Mouse (Mus musculus): ENCODE results near the gene Isg15. TPM values are rescaled to one million over a fixed set of nuclear protein-coding genes. Genes with fewer than 3 reads are reported as not detected.

Isg15 gene
- not detected for polyA plus RNA-seq (2014; fragmentation: Illumina TruSeq; extraction: RNeasy Lipid Tissue Mini Kit (QIAGEN cat#74804); ENCODE audit: low read depth, low replicate concordance)

GRCm38 (mm10) chr4:156200623-156201475, at the start of gene Isg15:
Gene Isg15, minus strand, starts transcription at chr4:156200818.

GRCm38 (mm10) chr4:156235808-156236533, 35.4 kb upstream of the Isg15 start, which contains the start of gene Noc2l:
Gene Noc2l, plus strand, starts transcription at chr4:156236010.

GRCm38 (mm10) chr4:156234701-156235213, 34.1 kb upstream of the Isg15 start, which contains the start of gene Plekhn1:
Gene Plekhn1, minus strand, starts transcription at chr4:156234857.

GRCm38 (mm10) chr4:156215649-156216048, 15.0 kb upstream of the Isg15 start, which contains the start of gene Perm1:
Gene Perm1, plus strand, starts transcription at chr4:156215868.

GRCm38 (mm10) chr4:156203001-156203412, 2.4 kb upstream of the Isg15 start, which contains the start of gene AW011738:
Gene AW011738, plus strand, starts transcription at chr4:156203304.

GRCm38 (mm10) chr4:156197131-156197828, 3.3 kb downstream of the Isg15 start, which contains the start of gene Agrn:
Gene Agrn, minus strand, starts transcription at chr4:156197488.

Other genes with a start within 250 kb of the Isg15 start
- gene C1qtnf12, start 238.5 kb downstream of the Isg15 start, polyA plus RNA-seq (2014; fragmentation: Illumina TruSeq; extraction: RNeasy Lipid Tissue Mini Kit (QIAGEN cat#74804); ENCODE audit: low read depth, low replicate concordance) = 8.9 TPM
- 1.7 TPM for gene B3galt6, start 208.2 kb downstream of the Isg15 start, polyA plus RNA-seq (2014; fragmentation: Illumina TruSeq; extraction: RNeasy Lipid Tissue Mini Kit (QIAGEN cat#74804); ENCODE audit: low read depth, low replicate concordance)
- 97.4 TPM for gene Sdf4, start 207.9 kb downstream of the Isg15 start, polyA plus RNA-seq (2014; fragmentation: Illumina TruSeq; extraction: RNeasy Lipid Tissue Mini Kit (QIAGEN cat#74804); ENCODE audit: low read depth, low replicate concordance)
- not detected for gene Tnfrsf4, start 187.0 kb downstream of the Isg15 start, polyA plus RNA-seq (2014; fragmentation: Illumina TruSeq; extraction: RNeasy Lipid Tissue Mini Kit (QIAGEN cat#74804); ENCODE audit: low read depth, low replicate concordance)
- not detected for gene Tnfrsf18, start 174.7 kb downstream of the Isg15 start, polyA plus RNA-seq (2014; fragmentation: Illumina TruSeq; extraction: RNeasy Lipid Tissue Mini Kit (QIAGEN cat#74804); ENCODE audit: low read depth, low replicate concordance)
- gene Ttll10, start 141.4 kb downstream of the Isg15 start, polyA plus RNA-seq (2014; fragmentation: Illumina TruSeq; extraction: RNeasy Lipid Tissue Mini Kit (QIAGEN cat#74804); ENCODE audit: low read depth, low replicate concordance) = 25.6 TPM
- 17.1 TPM for gene 9430015G10Rik, start 90.8 kb downstream of the Isg15 start, polyA plus RNA-seq (2014; fragmentation: Illumina TruSeq; extraction: RNeasy Lipid Tissue Mini Kit (QIAGEN cat#74804); ENCODE audit: low read depth, low replicate concordance)
- gene Rnf223, start 70.3 kb downstream of the Isg15 start, polyA plus RNA-seq (2014; fragmentation: Illumina TruSeq; extraction: RNeasy Lipid Tissue Mini Kit (QIAGEN cat#74804); ENCODE audit: low read depth, low replicate concordance) = not detected
- 1.8 TPM for gene Agrn, start 3.3 kb downstream of the Isg15 start, polyA plus RNA-seq (2014; fragmentation: Illumina TruSeq; extraction: RNeasy Lipid Tissue Mini Kit (QIAGEN cat#74804); ENCODE audit: low read depth, low replicate concordance)
- 0.14 TPM for gene AW011738, start 2.5 kb upstream of the Isg15 start, polyA plus RNA-seq (2014; fragmentation: Illumina TruSeq; extraction: RNeasy Lipid Tissue Mini Kit (QIAGEN cat#74804); ENCODE audit: low read depth, low replicate concordance)
- not detected for gene Perm1, start 15.1 kb upstream of the Isg15 start, polyA plus RNA-seq (2014; fragmentation: Illumina TruSeq; extraction: RNeasy Lipid Tissue Mini Kit (QIAGEN cat#74804); ENCODE audit: low read depth, low replicate concordance)
- gene Plekhn1, start 34.0 kb upstream of the Isg15 start, polyA plus RNA-seq (2014; fragmentation: Illumina TruSeq; extraction: RNeasy Lipid Tissue Mini Kit (QIAGEN cat#74804); ENCODE audit: low read depth, low replicate concordance) = 2.6 TPM
- 2.2 TPM for gene Noc2l, start 35.2 kb upstream of the Isg15 start, polyA plus RNA-seq (2014; fragmentation: Illumina TruSeq; extraction: RNeasy Lipid Tissue Mini Kit (QIAGEN cat#74804); ENCODE audit: low read depth, low replicate concordance)
- gene Samd11, start 54.8 kb upstream of the Isg15 start, polyA plus RNA-seq (2014; fragmentation: Illumina TruSeq; extraction: RNeasy Lipid Tissue Mini Kit (QIAGEN cat#74804); ENCODE audit: low read depth, low replicate concordance) = 0.17 TPM
- 0.77 TPM for gene Vmn2r-ps159, start 130.3 kb upstream of the Isg15 start, polyA plus RNA-seq (2014; fragmentation: Illumina TruSeq; extraction: RNeasy Lipid Tissue Mini Kit (QIAGEN cat#74804); ENCODE audit: low read depth, low replicate concordance)

Measured in testis, adult 10 weeks (tissue).